In the genomic region with DNA sequence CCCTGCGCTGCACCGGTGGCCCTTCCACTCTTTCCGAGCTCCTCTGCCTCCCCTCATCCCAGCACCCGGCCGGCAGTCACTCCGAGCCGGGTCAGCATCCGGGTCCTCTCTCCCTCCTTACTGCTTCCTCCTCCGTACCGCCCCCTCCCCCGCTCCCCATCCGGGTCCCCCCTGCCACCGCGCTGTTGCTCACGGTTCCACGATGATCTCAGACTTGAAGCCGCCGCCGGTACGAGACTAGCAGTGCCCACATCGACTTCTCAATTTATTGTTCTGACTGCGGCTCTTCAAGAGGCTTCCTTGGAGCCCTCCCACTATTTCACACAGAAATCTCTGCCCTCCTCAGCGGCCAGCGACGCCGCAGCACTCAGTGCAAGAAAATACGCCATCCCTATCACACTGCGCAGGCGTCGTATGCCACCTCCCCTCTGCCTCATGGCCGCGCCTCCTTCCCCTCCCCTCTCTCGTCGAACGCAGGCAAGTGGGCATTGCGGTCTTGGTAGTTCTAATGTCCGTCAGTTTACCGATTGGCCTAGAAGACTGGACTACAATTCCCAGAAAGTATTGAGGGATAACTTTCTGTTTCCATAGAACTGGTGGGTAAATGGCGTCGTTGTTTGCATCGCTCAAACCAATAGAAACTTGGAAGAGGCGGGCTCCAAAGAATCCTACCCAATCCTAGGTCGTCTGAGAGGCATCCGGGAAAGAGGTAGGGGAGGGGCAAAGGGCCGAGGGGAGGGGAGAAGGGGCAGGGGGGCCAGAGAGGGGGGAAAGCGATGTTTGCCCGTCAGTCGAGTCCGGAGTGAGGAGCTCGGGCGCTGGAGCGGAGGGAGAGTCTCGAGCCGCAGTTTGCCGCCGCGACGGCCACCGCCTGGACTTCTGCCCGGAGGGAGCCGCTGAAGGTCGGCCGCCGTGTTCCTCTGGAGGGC, we compare ENCODE assay signal across 8 mouse cellular contexts. TPM values are rescaled to one million over a fixed set of nuclear protein-coding genes. Genes with fewer than 3 reads are reported as not detected.
DNase-seq lines count a peak whose midpoint lies in the region; ATAC-seq and TF ChIP-seq lines count a peak whose summit lies in the region.

Gene Arid4b (plus strand): TSS at position 220 of the 929 bp plus-strand sequence.
Gene Ggps1 (minus strand): TSS at position 476 of the 929 bp plus-strand sequence.

- H3K4me3 ChIP-seq in E14TG2a.4 (replicated peaks; ENCODE audit: low read length) = peak within 1 kb of the TSS; percentile 95
- H3K4me3 ChIP-seq in forebrain, embryonic 12.5 days (replicated peaks) = peak within 1 kb of the TSS; percentile 100
- peak within 1 kb of the TSS; percentile 98 for H3K4me3 ChIP-seq in heart, postnatal 0 days (ENCODE audit: low read depth, low read length)
- peak within 1 kb of the TSS; percentile 99 for H3K4me3 ChIP-seq in liver, embryonic 16.5 days (ENCODE audit: low read depth, low read length)
- H3K4me3 ChIP-seq in neural tube, embryonic 13.5 days = peak within 1 kb of the TSS; percentile 98
- H3K4me3 ChIP-seq in testis, adult 2 months (ENCODE audit: control insufficient read depth, low read depth, low read length) = peak within 1 kb of the TSS; percentile 94

- H3K9me3 ChIP-seq in E14TG2a.4 (ENCODE audit: low read length) = no peaks in the 10 kb centered on the region
- no peaks in the 10 kb centered on the region for H3K9me3 ChIP-seq in forebrain, embryonic 12.5 days
- no peaks in the 10 kb centered on the region for H3K9me3 ChIP-seq in heart, postnatal 0 days (replicated peaks; ENCODE audit: control insufficient read depth, low read length)
- H3K9me3 ChIP-seq in liver, embryonic 16.5 days (replicated peaks; ENCODE audit: control insufficient read depth, low read length) = no peaks in the 10 kb centered on the region
- no peaks in the 10 kb centered on the region for H3K9me3 ChIP-seq in neural tube, embryonic 13.5 days

- peak within 1 kb of the TSS; percentile 99 for H3K9ac ChIP-seq in forebrain, embryonic 12.5 days
- peak within 1 kb of the TSS; percentile 99 for H3K9ac ChIP-seq in heart, postnatal 0 days (replicated peaks; ENCODE audit: low read depth, low read length)
- H3K9ac ChIP-seq in liver, embryonic 16.5 days (ENCODE audit: low read depth, low read length) = peak within 1 kb of the TSS; percentile 100
- peak within 1 kb of the TSS; percentile 99 for H3K9ac ChIP-seq in neural tube, embryonic 13.5 days

- peaks cover 39% of the 10 kb centered on the region for H3K36me3 ChIP-seq in E14TG2a.4 (ENCODE audit: insufficient read depth, low read length)
- H3K36me3 ChIP-seq in forebrain, embryonic 12.5 days (replicated peaks) = no peaks in the 10 kb centered on the region
- H3K36me3 ChIP-seq in heart, postnatal 0 days (replicated peaks; ENCODE audit: control insufficient read depth, insufficient read depth, low read length) = 0 out of 2 replicates have a peak, but pooled peaks cover 5% of the 10 kb centered on the region
- H3K36me3 ChIP-seq in liver, embryonic 16.5 days (ENCODE audit: control insufficient read depth, insufficient read depth) = no peaks in the 10 kb centered on the region; the same call in 1 of the 2 replicates
- H3K36me3 ChIP-seq in neural tube, embryonic 13.5 days = peaks cover 12% of the 10 kb centered on the region; the same call in 1 of the 2 replicates
- no peaks in the 10 kb centered on the region for H3K36me3 ChIP-seq in testis, adult 2 months (ENCODE audit: control insufficient read depth, insufficient read depth, low read length)

- peak within 1 kb of the TSS; percentile 98 for H3K27ac ChIP-seq in forebrain, embryonic 12.5 days
- peak within 1 kb of the TSS; percentile 98 for H3K27ac ChIP-seq in heart, postnatal 0 days (ENCODE audit: low read depth)
- H3K27ac ChIP-seq in liver, embryonic 16.5 days (ENCODE audit: low read length) = peak within 1 kb of the TSS; percentile 97
- H3K27ac ChIP-seq in neural tube, embryonic 13.5 days (replicated peaks) = peak within 1 kb of the TSS; percentile 98
- H3K27ac ChIP-seq in testis, adult 2 months (ENCODE audit: control insufficient read depth, insufficient read depth, low read depth, low read length) = peak within 1 kb of the TSS; percentile 96

- WGBS in forebrain, embryonic 12.5 days = under 1% methylated on average over 64 of the region's 64 CpGs
- WGBS in heart, postnatal 0 days = 2% methylated on average over 62 of the region's 64 CpGs
- WGBS in liver, embryonic 16.5 days (ENCODE audit: insufficient replicate concordance) = under 1% methylated on average over 63 of the region's 64 CpGs
- under 1% methylated on average over 63 of the region's 64 CpGs for WGBS in neural tube, embryonic 13.5 days

- no peak for TF ChIP-seq EP300 in heart, postnatal 0 days (IDR thresholded peaks at IDR 0.05; ENCODE audit: low read depth)

- no peak for TF ChIP-seq CTCF in E14TG2a.4 (conservative IDR thresholded peaks at IDR 0.05; ENCODE audit: low read length)
- TF ChIP-seq CTCF in heart, postnatal 0 days (IDR thresholded peaks at IDR 0.05; ENCODE audit: low read depth) = no peak
- 0 out of 2 replicates have a peak, but pooled peaks have one; percentile 10 for TF ChIP-seq CTCF in testis, adult 2 months (IDR thresholded peaks at IDR 0.05; ENCODE audit: control insufficient read depth, insufficient read depth, insufficient replicate concordance, low read depth, low read length)

- peak; percentile 97 for DNase-seq in c-Kit-positive CD71-positive TER-119-positive erythroid progenitor cells, embryonic 14.5 days (ENCODE audit: low spot score)
- peak; percentile 100 for DNase-seq in heart, postnatal 0 days (ENCODE audit: low spot score)
- peak; percentile 94 to 97 for DNase-seq in kidney, postnatal 4 days

- no peaks in the 10 kb centered on the region for H3K27me3 ChIP-seq in E14TG2a.4 (ENCODE audit: insufficient read depth, low read length)
- no peaks in the 10 kb centered on the region for H3K27me3 ChIP-seq in forebrain, embryonic 12.5 days
- H3K27me3 ChIP-seq in heart, postnatal 0 days (ENCODE audit: control insufficient read depth, insufficient read depth, low read length) = no peaks in the 10 kb centered on the region
- H3K27me3 ChIP-seq in liver, embryonic 16.5 days (ENCODE audit: control insufficient read depth, insufficient read depth, low read depth, low read length) = no peaks in the 10 kb centered on the region
- no peaks in the 10 kb centered on the region for H3K27me3 ChIP-seq in neural tube, embryonic 13.5 days
- no peaks in the 10 kb centered on the region for H3K27me3 ChIP-seq in testis, adult 2 months (ENCODE audit: control insufficient read depth, insufficient read depth, low read length)

- peak within 1 kb of the TSS; percentile 75 for H3K4me2 ChIP-seq in forebrain, embryonic 12.5 days
- H3K4me2 ChIP-seq in heart, postnatal 0 days (ENCODE audit: low read depth, low read length) = peak within 1 kb of the TSS; percentile 86
- H3K4me2 ChIP-seq in liver, embryonic 16.5 days (ENCODE audit: low read depth, low read length) = peak within 1 kb of the TSS; percentile 86
- peak within 1 kb of the TSS; percentile 93 for H3K4me2 ChIP-seq in neural tube, embryonic 13.5 days

- H3K4me1 ChIP-seq in E14TG2a.4 (replicated peaks; ENCODE audit: low read depth, low read length) = peaks cover 34% of the 10 kb centered on the region
- peaks cover 29% of the 10 kb centered on the region for H3K4me1 ChIP-seq in forebrain, embryonic 12.5 days
- peaks cover 7% of the 10 kb centered on the region for H3K4me1 ChIP-seq in heart, postnatal 0 days (ENCODE audit: control insufficient read depth, insufficient read depth)
- H3K4me1 ChIP-seq in liver, embryonic 16.5 days (ENCODE audit: control insufficient read depth, low read depth, low read length) = peaks cover 13% of the 10 kb centered on the region
- peaks cover 52% of the 10 kb centered on the region for H3K4me1 ChIP-seq in neural tube, embryonic 13.5 days (replicated peaks)
- peaks cover 3% of the 10 kb centered on the region; the same call in 1 of the 2 replicates for H3K4me1 ChIP-seq in testis, adult 2 months (ENCODE audit: control insufficient read depth, insufficient read depth, low read length)

- peak; percentile 97 for ATAC-seq in forebrain, embryonic 12.5 days (ENCODE audit: low FRiP score)
- peak; percentile 94 for ATAC-seq in heart, postnatal 0 days (ENCODE audit: insufficient read depth, low read depth)
- ATAC-seq in liver, embryonic 16.5 days (ENCODE audit: low read depth) = peak; percentile 93
- ATAC-seq in neural tube, embryonic 13.5 days (ENCODE audit: low read depth) = peak; percentile 98

- TF ChIP-seq POLR2A in testis, adult 2 months (IDR thresholded peaks at IDR 0.05; ENCODE audit: control insufficient read depth, low read depth, low read length) = peak; percentile 95

RNA-seq across cellular contexts. Expression of gene Arid4b, which starts in this region (rescaled TPM):
- 96.0 and 102 TPM in 2 replicates for polyA plus RNA-seq in forebrain, embryonic 12.5 days (2016; fragmentation: Nextera tagmentation; extraction: Ambion mirVana)
- 16.3 and 21.9 TPM in 2 replicates for total RNA-seq in heart, postnatal 0 days (2014; rRNA removed; ENCODE audit: low replicate concordance)
- 30.9 and 33.8 TPM in 2 replicates for polyA plus RNA-seq in heart, postnatal 0 days (2015; fragmentation: Nextera tagmentation; extraction: Ambion mirVana)
- 18.0 and 19.7 TPM in 2 replicates for polyA plus RNA-seq in liver, embryonic 16.5 days (2015; fragmentation: Nextera tagmentation; extraction: Ambion mirVana)
- polyA plus RNA-seq in neural tube, embryonic 13.5 days (2015; fragmentation: Nextera tagmentation; extraction: Ambion mirVana) = 87.8 and 89.9 TPM in 2 replicates
- polyA plus RNA-seq in testis, adult 2 months (2012; rRNA removed) = 10.8 and 10.9 TPM in 2 replicates

RNA-seq across cellular contexts. Expression of gene Ggps1, which starts in this region (rescaled TPM):
- polyA plus RNA-seq in forebrain, embryonic 12.5 days (2016; fragmentation: Nextera tagmentation; extraction: Ambion mirVana) = 74.6 and 77.5 TPM in 2 replicates
- 33.6 and 49.2 TPM in 2 replicates for total RNA-seq in heart, postnatal 0 days (2014; rRNA removed; ENCODE audit: low replicate concordance)
- polyA plus RNA-seq in heart, postnatal 0 days (2015; fragmentation: Nextera tagmentation; extraction: Ambion mirVana) = 35.3 and 36.8 TPM in 2 replicates
- polyA plus RNA-seq in liver, embryonic 16.5 days (2015; fragmentation: Nextera tagmentation; extraction: Ambion mirVana) = 11.9 and 12.2 TPM in 2 replicates
- polyA plus RNA-seq in neural tube, embryonic 13.5 days (2015; fragmentation: Nextera tagmentation; extraction: Ambion mirVana) = 73.4 and 83.1 TPM in 2 replicates
- polyA plus RNA-seq in testis, adult 2 months (2012; rRNA removed) = 8.9 and 11.2 TPM in 2 replicates

Comparison
In these comparisons a context has a peak if more than half of its experiments do, and no peak if none do; other contexts are left out.
1. Peak in every context shown above with its lines: DNase-seq, ATAC-seq, H3K4me3 ChIP-seq and H3K27ac ChIP-seq.